Mouse (Mus musculus) myocyte (in vitro differentiated cells): ENCODE results near the gene Clec16a.

Experiments used
- CEBPB ChIP-seq: IDR thresholded peaks from 2 replicates; pipeline ENCODE4 v1.6.1; 2011; ENCODE audit warnings: mild to moderate bottlenecking, moderate library complexity; ENCODE audit not compliant: poor library complexity, insufficient read depth, severe bottlenecking
- MAX ChIP-seq: IDR thresholded peaks from one replicate; pipeline ENCODE4 v1.6.1; 2011; ENCODE audit warnings: low read depth, mild to moderate bottlenecking, control low read depth
- POLR2A ChIP-seq: IDR thresholded peaks from one replicate; pipeline ENCODE4 v1.6.1; 2011; ENCODE audit warnings: low read depth, mild to moderate bottlenecking, control low read depth, moderate library complexity; ENCODE audit not compliant: insufficient read length
- POLR2AphosphoS2 ChIP-seq: IDR thresholded peaks from one replicate; pipeline ENCODE4 v1.6.1; 2011; ENCODE audit warnings: low read depth, control low read depth; ENCODE audit not compliant: insufficient read length
- REST ChIP-seq: IDR thresholded peaks from one replicate; pipeline ENCODE4 v1.6.1; 2011; ENCODE audit warnings: mild to moderate bottlenecking, control low read depth, moderate library complexity; ENCODE audit not compliant: insufficient read depth, insufficient read length
- TCF12 ChIP-seq: IDR thresholded peaks from one replicate; pipeline ENCODE4 v1.6.1; 2011; ENCODE audit warnings: mild to moderate bottlenecking, control low read depth; ENCODE audit not compliant: poor library complexity, insufficient read depth, severe bottlenecking
- USF1 ChIP-seq: IDR thresholded peaks from one replicate; pipeline ENCODE4 v1.6.1; 2011; ENCODE audit warnings: low read depth, mild to moderate bottlenecking, control low read depth, moderate library complexity

GRCm38 (mm10) chr16:10607802-10608201 lies 62.7 kb downstream of the Clec16a start:
- no peak for TF ChIP-seq POLR2A
- no peak for TF ChIP-seq REST
- no peak for TF ChIP-seq MAX
- TF ChIP-seq TCF12: no peak
- TF ChIP-seq CEBPB: no peak
- no peak for TF ChIP-seq POLR2AphosphoS2
- TF ChIP-seq USF1: no peak
